Mouse (Mus musculus): Measurements from ENCODE around the gene Creld2.

The Creld2 gene

GRCm38 (mm10) chr15:88851507-88852149 lies 32.2 kb downstream of the Creld2 start:
- DNase-seq (ENCODE audit: low read depth, low spot score), result no peak

GRCm38 (mm10) chr15:88853106-88853505 lies 33.7 kb downstream of the Creld2 start:
- DNase-seq (ENCODE audit: low read depth, low spot score), result no peak

GRCm38 (mm10) chr15:88854119-88854968 lies 34.9 kb downstream of the Creld2 start:
- DNase-seq (ENCODE audit: low read depth, low spot score), result no peak

GRCm38 (mm10) chr15:88854969-88855830 lies 35.8 kb downstream of the Creld2 start:
- DNase-seq (ENCODE audit: low read depth, low spot score), result no peak

- no peak for DNase-seq (ENCODE audit: low read depth, low spot score)
These were observed 36.5 kb downstream of the Creld2 start for GRCm38 (mm10) chr15:88855896-88856417.

DNA sequence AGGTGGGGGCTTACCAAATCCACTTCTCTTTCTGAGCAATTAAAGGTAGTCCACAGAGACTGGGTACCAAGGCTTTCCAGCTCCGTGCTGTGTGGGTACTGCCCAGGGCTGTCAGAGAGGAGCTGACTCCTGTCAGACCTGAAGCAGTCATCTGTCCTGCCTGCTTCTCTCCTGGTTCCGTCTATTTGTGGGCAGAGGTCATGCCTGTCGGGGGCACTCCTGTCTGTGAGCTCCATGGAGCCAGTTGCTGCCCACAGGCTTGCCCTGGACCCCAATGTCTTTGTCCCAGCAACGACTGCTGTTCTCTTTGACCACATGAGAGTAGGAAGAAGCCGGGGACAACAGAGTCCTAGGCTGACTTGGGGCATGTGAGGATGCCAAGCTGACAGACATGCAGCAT lies 37.2 kb downstream of the Creld2 start:
- no peak for DNase-seq (ENCODE audit: low read depth, low spot score)

GRCm38 (mm10) chr15:88857361-88857760 lies 37.9 kb downstream of the Creld2 start:
- no peak for DNase-seq (ENCODE audit: low read depth, low spot score)

- DNase-seq (ENCODE audit: low read depth, low spot score), result no peak
These were observed 38.7 kb downstream of the Creld2 start for GRCm38 (mm10) chr15:88858141-88858541.

- no peak for DNase-seq (ENCODE audit: low read depth, low spot score)
These were observed 39.3 kb downstream of the Creld2 start for GRCm38 (mm10) chr15:88858707-88859106.

DNA sequence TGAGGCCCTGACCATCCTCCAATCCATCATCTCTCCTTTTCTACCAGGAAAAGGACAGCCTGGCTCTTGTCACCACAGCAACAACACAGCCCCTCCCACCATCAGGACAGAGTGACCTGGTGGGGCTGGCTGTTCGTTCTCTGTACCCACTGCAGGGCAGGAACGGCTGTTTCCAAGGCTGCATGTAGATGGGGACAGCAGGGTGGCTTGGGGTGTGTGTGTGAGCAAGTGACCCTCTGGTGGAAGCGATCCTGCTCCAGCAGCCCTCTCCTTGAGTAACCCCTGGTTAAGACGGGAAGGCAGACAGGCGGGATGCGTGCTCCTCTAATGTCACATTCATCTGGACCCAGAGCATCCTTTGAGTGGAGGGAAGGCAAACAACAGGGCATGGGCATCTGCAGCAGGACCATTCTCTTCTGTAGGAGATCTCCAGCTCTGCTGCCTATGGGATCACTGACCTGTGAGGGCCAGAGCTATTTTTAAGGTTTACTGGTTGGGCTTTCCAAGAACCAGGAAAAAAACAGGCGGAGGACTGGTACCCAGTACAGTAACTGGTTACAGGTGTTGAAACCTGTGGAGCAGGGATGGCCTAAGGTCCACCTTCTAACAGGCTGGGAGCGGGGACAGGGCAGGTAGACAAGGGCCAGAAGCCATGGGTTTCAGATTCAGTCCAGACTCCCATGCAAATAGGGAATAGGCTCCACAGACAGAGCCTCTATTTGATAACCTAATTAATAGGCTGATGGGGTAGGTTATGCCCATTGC lies 39.9 kb downstream of the Creld2 start:
- DNase-seq (ENCODE audit: low read depth, low spot score), result no peak

DNA sequence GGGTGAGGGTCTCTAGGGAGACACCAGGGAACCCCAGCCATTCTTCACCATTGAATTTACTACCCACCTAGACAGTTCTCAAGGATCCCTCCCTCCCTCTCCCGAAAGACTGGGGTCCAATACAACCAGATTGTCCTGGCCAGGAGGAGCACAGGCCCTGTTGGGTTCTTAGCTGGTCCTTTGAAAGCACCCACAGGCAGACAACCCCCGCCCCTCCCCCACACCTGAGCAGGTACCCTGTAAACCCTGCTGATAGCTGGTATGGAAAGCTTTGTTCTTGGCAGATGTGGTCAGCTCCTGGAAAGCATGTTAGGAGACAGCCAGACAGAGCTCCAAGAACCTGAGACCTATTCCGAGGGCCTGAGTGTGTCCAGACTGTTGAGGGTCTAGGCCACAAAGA lies 41.3 kb downstream of the Creld2 start:
- DNase-seq (ENCODE audit: low read depth, low spot score), result no peak

DNA sequence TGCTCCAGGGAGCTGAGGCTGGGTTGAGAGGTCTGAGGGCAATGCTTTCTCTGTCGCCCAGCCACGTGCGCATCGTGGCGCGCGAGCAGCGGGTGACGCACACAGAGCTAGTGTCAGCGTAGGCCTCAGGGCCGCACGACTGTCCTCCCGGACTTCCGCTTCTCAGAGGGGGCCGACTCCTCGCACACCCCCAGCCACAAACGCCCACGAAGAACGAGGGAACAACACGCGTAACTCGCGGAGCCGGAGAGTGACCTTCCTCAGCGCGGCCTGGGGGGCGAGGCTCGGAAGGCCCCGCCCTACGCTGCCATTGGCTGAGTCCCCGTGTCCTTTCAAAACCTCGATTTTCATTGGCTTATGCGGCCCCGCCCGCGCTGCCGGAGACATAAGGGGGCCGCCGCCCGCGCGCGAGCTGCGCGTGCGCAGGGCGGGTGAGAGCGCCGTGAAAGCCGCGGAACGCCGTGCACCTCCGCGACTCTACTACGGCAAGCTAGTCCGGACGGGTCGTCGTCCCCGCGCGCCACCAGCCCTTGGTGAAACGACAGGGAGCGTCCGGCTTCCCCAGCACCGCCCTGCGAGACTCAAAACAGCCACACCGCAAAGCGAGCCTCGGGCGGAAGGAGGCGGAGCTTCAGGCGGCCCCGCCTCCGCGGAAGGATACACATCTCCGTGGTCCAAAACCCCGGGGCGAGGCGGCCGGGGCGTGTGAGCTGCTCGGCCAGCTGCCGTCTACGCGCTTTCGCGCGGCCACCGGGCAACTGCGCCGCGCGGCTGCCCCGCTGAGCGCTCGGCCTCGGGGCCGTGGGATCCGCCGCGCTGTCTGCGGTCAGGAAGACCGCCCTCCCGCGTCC lies 42.6 kb downstream of the Creld2 start, which contains the start of gene Pim3:
Gene Pim3, plus strand, starts transcription at position 415 of the 851 bp plus-strand sequence.
- peak; percentile 95 for DNase-seq (ENCODE audit: low read depth, low spot score)

- DNase-seq (ENCODE audit: low read depth, low spot score), result no peak
These were observed 43.6 kb downstream of the Creld2 start for GRCm38 (mm10) chr15:88862881-88863694.

DNA sequence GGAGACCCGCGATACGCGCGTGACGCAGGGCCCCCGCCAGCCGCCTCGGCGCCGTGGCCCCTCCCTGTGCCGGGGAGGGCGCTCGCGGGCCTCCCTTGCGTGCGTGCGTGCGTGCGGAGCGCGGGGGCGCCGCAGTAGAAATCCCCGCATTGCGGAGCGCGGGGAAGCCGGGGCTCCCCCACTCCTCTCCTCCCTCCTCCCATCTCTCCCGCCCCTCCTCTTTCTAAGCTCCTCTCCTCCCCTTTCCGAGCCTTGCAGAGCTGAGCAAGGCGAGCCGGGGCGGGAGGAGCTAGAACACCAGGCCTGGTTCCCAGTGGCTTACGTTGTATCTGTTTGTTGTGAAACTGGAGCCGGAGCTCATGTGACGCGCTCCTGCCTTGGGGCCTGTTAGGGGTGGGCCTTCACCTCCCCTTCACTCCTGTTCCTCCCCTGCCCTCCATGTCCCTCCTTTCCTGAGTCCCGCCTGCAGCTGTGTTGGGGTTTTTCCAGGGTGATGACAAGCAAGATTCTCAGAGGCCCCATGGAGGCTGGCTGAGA lies 44.3 kb downstream of the Creld2 start:
- peak; percentile 84 for DNase-seq (ENCODE audit: low read depth, low spot score)

- no peak for DNase-seq (ENCODE audit: low read depth, low spot score)
These were observed 45.0 kb downstream of the Creld2 start for GRCm38 (mm10) chr15:88864270-88865030.

- no peak for DNase-seq (ENCODE audit: low read depth, low spot score)
These were observed 45.6 kb downstream of the Creld2 start for GRCm38 (mm10) chr15:88865061-88865460.

- DNase-seq (ENCODE audit: low read depth, low spot score), result no peak
These were observed 46.6 kb downstream of the Creld2 start for GRCm38 (mm10) chr15:88865888-88866695.

All from embryo, embryonic 11.5 days (tissue).